Mouse (Mus musculus) urinary bladder, postnatal 25 days (tissue): ENCODE results near the gene Nedd8.

ENCODE experiments used
- DNase-seq: peaks from one replicate; pipeline ENCODE4 v3.0.0; 2022; ENCODE audit warnings: low spot score

Nedd8 gene

GRCm38 (mm10) chr14:55660636-55661035, 11.3 kb downstream of the Nedd8 start:
- DNase-seq, result no peak

GRCm38 (mm10) chr14:55659960-55660573, 11.9 kb downstream of the Nedd8 start, which contains the start of gene Mdp1:
Gene Mdp1 (minus strand): TSS chr14:55660508.
- peak; percentile 69 for DNase-seq

- no peak for DNase-seq
Measured at GRCm38 (mm10) chr14:55658011-55658410, 13.9 kb downstream of the Nedd8 start.

GRCm38 (mm10) chr14:55656935-55657334, 15.0 kb downstream of the Nedd8 start:
- no peak for DNase-seq

- DNase-seq, result no peak
Measured at GRCm38 (mm10) chr14:55651528-55651927, 20.4 kb downstream of the Nedd8 start.

- no peak for DNase-seq
Measured at GRCm38 (mm10) chr14:55649884-55650283, 22.0 kb downstream of the Nedd8 start, which contains the start of gene Tssk4. Gene Tssk4 (plus strand): TSS chr14:55650184.

- no peak for DNase-seq
Measured at GRCm38 (mm10) chr14:55644261-55644888, 27.5 kb downstream of the Nedd8 start.

GRCm38 (mm10) chr14:55643060-55643907, 28.6 kb downstream of the Nedd8 start, which contains the start of gene Tm9sf1:
Gene Tm9sf1 (minus strand): TSS chr14:55643806.
- DNase-seq, result peak; percentile 84

- no peak for DNase-seq
Measured at GRCm38 (mm10) chr14:55642679-55643059, 29.3 kb downstream of the Nedd8 start.

- DNase-seq, result no peak
Measured at GRCm38 (mm10) chr14:55641291-55641690, 30.6 kb downstream of the Nedd8 start.

- DNase-seq, result no peak
Measured at GRCm38 (mm10) chr14:55640816-55641215, 31.1 kb downstream of the Nedd8 start.

GRCm38 (mm10) chr14:55637795-55638194, 34.1 kb downstream of the Nedd8 start, which contains the start of gene Gm49378:
Gene Gm49378 (minus strand): TSS chr14:55637895.
- no peak for DNase-seq

GRCm38 (mm10) chr14:55635523-55636007, 36.4 kb downstream of the Nedd8 start, which contains the start of gene Ipo4:
Gene Ipo4 (minus strand): TSS chr14:55635957.
- peak; percentile 78 for DNase-seq

GRCm38 (mm10) chr14:55634874-55635522, 36.9 kb downstream of the Nedd8 start:
- peak; percentile 41 for DNase-seq

- peak; percentile 53 for DNase-seq
Measured at GRCm38 (mm10) chr14:55629312-55629711, 42.6 kb downstream of the Nedd8 start.

GRCm38 (mm10) chr14:55628077-55628827, 43.7 kb downstream of the Nedd8 start:
- DNase-seq, result no peak

GRCm38 (mm10) chr14:55618486-55619195, 53.3 kb downstream of the Nedd8 start:
- no peak for DNase-seq

- no peak for DNase-seq
Measured at GRCm38 (mm10) chr14:55617822-55618221, 54.1 kb downstream of the Nedd8 start, which contains the start of gene Rec8. Gene Rec8 (plus strand): TSS chr14:55618037.

GRCm38 (mm10) chr14:55616844-55617243, 55.1 kb downstream of the Nedd8 start:
- DNase-seq, result no peak

- DNase-seq, result no peak
Measured at GRCm38 (mm10) chr14:55615876-55616275, 56.0 kb downstream of the Nedd8 start.
